Mouse (Mus musculus) E14TG2a.4 (cell line): ENCODE results near the gene Alkbh7.
A peak's percentile ranks its signal among the peaks of the same experiment; 100 is the strongest.

ENCODE experiments used
- CTCF ChIP-seq: conservative IDR thresholded peaks from 2 replicates; pipeline ENCODE4 v1.5.1; 2014; ENCODE audit warnings: low read length
- NANOG ChIP-seq: IDR thresholded peaks from 2 replicates; pipeline ENCODE4 v1.6.1; 2014; ENCODE audit warnings: borderline replicate concordance, low read length, mixed read lengths
- POU5F1 ChIP-seq: IDR thresholded peaks from 2 replicates; pipeline ENCODE4 v1.6.1; 2014; ENCODE audit warnings: low read length, borderline replicate concordance

- TF ChIP-seq CTCF (peak; percentile 30), POU5F1 (no peak), NANOG (no peak)
Observed at GRCm38 (mm10) chr17:57007137-57007905, 10.2 kb downstream of the Alkbh7 start.
